Mouse (Mus musculus) heart, adult 18-20 months (tissue): ENCODE measurements around the gene Nup214. TPM values are rescaled to one million over a fixed set of nuclear protein-coding genes. Genes with fewer than 3 reads are reported as not detected.
"Not testable (repeated sequence)": the region's sequence is repeated elsewhere in the genome, so short reads cannot be mapped to it uniquely, and the experiment has no call there.

Experiments
- DNase-seq, 2 experiments: peaks; one replicate each; pipeline ENCODE4 v3.0.0; 2021 to 2022; ENCODE audit warnings: mixed read lengths in 1 of 2
- total RNA-seq, 2 experiments: library from RNA; stranded (reverse); gene quantifications; 2 replicates each; pipeline ENCODE4 v1.2.3; 2021

Nup214 gene
- total RNA-seq, 2 experiments from 2014 or later: 27.7 to 36.7 TPM

GRCm38 (mm10) chr2:31963491-31963890, 10.7 kb upstream of the Nup214 start:
- DNase-seq: peak; percentile 47 to 48

GRCm38 (mm10) chr2:31964191-31964590, 10.0 kb upstream of the Nup214 start:
- DNase-seq: no peak

- DNase-seq: peak in 1 of 2 experiments; percentile 54
Measured at GRCm38 (mm10) chr2:31965110-31965509, 9.1 kb upstream of the Nup214 start.

DNA sequence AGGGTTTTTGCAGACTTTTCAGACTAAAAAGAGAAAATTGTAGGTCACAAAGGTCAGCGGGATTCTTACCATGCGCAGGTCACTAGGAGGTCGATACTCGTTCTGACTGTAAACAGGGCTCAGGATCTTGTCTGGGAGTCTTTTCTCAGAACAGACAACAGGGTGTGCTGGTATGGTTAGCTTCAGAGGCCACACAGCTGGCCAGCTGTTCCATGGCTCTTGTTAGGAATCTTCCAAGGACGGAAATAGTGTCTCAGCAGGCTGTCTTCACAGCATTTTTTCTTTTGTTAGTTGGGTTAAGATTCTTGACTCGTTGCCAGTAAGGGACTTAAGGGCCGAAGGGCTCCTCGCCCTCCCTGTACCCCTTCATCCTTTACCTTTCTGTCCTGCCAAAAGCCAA, 7.4 kb upstream of the Nup214 start:
- DNase-seq: no peak

GRCm38 (mm10) chr2:31972589-31972988, 1.6 kb upstream of the Nup214 start:
- no peak for DNase-seq

DNA sequence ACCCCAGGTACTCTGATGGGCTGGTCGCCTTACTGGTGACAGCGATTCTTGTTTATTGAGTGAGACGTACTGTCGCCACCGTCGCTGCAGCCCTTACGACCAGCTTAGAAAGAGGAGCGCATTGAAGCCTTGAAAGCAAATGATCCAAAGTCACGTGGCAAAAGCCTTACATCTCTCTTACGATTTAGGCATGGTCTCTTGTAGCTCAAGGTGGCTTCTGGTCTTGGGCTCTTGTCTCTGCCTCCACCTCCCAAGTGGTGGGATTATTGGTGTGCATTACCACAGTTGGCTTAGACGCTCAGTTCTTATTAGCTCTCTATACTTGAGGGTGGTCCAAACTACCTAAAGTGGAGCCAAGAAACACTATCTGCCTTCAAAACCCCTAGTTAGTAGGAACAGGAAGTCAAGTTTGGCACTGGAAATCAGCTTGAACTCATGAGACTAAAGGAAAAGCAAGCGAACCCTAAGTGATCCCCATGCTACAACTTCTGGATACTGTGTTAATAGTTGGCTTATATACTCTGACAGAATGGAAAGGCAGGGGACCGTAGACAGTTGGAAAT, 654 bp downstream of the Nup214 start:
- DNase-seq: no peak

GRCm38 (mm10) chr2:31987774-31988173, 13.5 kb downstream of the Nup214 start:
- DNase-seq: no peak

- no peak for DNase-seq
Measured at GRCm38 (mm10) chr2:31990961-31991360, 16.7 kb downstream of the Nup214 start.

GRCm38 (mm10) chr2:31994896-31995295, 20.7 kb downstream of the Nup214 start:
- peak; percentile 14 to 16 for DNase-seq

- DNase-seq: no peak
Measured at GRCm38 (mm10) chr2:31996060-31996459, 21.8 kb downstream of the Nup214 start.

DNA sequence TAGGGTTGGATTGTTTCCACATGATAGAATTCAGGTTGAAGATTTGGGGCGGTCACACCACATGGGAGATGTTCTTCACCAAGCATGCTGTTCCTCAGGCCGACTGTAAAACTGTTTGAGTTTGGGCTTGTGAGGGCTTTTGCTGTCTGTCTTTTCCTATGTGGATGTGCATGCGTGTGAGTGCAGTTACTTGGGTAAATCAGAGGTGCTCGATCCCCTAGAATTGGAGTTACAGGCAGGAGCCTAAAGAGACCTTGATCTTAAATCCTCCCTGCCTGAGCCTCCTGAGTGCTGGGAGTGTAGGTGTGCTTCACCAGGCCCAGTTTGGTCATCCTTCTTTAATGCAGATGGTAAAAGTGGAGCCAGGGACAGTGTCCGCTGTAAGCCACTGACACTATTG, 23.3 kb downstream of the Nup214 start:
- no peak for DNase-seq

DNA sequence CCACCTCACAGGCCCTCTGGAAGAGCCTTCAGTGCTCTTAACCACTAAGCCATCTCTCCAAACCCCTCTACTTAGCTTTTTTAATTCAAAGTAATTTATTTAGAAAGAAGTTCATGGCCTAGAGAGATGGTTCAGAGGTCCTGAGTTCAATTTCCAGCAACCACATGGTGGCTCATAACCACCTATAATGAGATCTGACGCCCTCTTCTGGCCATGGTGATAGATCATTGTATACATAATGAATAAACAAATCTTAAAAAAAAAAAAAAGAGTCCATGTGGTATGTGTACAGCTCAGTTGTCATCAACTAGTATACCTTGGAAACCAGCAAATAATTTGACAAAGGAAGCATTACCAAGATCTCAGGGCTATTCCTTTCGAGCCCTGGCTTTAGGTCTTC, 24.2 kb downstream of the Nup214 start:
- DNase-seq: no peak

DNA sequence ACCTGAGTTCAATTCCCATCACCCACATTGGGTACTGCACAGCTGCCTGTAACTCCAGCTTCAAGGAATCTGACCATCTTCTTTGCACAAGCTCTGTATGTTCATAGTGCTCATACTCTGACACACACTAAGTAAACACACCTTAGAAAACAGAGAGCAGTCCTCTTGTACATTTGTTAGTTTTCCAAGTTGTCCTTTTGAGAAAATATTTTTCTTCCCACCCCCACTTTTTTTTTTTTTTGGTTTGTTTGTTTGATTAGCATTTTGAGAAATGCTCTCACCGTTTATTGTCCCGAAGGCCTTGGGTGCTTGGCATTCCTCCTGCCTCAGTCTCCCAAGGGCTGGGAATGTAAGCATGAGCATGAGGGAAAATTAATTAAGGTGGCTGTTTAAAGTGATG, 34.1 kb downstream of the Nup214 start:
- DNase-seq: no peak

- DNase-seq: no peak
Measured at GRCm38 (mm10) chr2:32008716-32009115, 34.5 kb downstream of the Nup214 start.

- no peak for DNase-seq
Measured at GRCm38 (mm10) chr2:32019704-32020103, 45.5 kb downstream of the Nup214 start.

DNA sequence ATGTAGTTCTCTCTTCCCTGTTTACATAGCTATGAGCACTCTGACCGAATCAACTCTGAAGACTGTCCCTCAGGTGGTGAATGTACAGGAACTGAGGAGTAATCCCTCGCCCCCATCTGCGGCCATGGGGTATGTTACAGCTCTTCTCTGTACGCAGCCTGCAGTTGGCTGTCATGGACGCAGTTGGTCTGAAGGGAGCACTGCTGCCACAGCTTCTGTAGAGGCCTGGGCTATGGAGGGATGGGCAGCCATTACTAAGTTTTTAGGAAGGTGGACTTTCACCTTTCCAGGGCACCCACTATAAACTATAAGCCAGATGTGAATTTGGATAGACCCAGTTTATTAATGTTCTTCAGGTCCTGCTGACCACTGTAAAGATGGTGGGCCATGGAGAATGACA, 46.0 kb downstream of the Nup214 start:
- no peak for DNase-seq

GRCm38 (mm10) chr2:32024372-32024771, 50.1 kb downstream of the Nup214 start:
- DNase-seq: no peak

GRCm38 (mm10) chr2:32029636-32030035, 55.4 kb downstream of the Nup214 start:
- no peak for DNase-seq

- DNase-seq: peak; percentile 62 to 65
Measured at GRCm38 (mm10) chr2:32033436-32033835, 59.2 kb downstream of the Nup214 start.

GRCm38 (mm10) chr2:32034206-32034605, 60.0 kb downstream of the Nup214 start:
- no peak for DNase-seq

DNA sequence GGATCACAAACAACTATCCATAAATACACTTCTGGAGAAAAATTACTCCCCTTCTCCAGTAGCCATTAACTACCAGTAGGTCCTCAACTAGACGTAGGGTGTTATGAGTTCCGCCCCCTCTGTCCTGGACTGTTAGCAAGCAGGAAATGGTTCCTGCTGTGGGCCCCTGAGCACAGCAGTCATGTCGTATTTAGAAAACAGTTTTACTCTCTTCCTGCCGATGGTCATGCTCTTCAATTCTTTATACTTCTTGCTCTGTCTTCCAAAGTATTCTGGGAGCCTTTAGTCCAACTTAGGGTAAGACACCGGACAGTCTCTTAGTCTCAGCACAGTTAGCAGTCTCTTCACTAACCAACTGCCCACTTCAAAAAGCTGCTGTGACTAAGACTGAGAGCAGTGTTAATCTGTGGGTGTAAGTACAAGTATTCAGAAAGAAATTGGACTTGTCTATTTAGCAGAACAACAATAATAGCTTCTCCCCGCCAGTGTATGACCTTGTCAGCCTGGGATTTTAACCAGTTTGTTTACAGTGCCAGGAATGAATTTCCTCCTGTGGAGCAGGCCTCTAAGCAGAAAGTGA, 63.1 kb downstream of the Nup214 start:
- no peak for DNase-seq

- DNase-seq: peak; percentile 49 to 65
Measured at GRCm38 (mm10) chr2:32038661-32039081, 64.4 kb downstream of the Nup214 start.

GRCm38 (mm10) chr2:32040646-32041045, 66.4 kb downstream of the Nup214 start:
- DNase-seq: not testable (repeated sequence)

GRCm38 (mm10) chr2:32041087-32041486, 66.9 kb downstream of the Nup214 start:
- no peak for DNase-seq
